In genomic region chr6:83421866-83422649, GRCm38 (mm10) we compare ENCODE assay signal across 9 mouse cellular contexts. TPM values are rescaled to one million over a fixed set of nuclear protein-coding genes. Genes with fewer than 3 reads are reported as not detected.
DNase-seq lines count a peak whose midpoint lies in the region; ATAC-seq lines count a peak whose summit lies in the region.
"Had no signal": no experiment of that assay in that cellular context is flagged by ENCODE, and none has a peak within 500 bp of the region (broad histone marks: within the 10 kb centered on the region; RNA-seq: fewer than 3 reads in every experiment).

No protein-coding gene starts in this region.

- H3K4me1 ChIP-seq in midbrain, embryonic 10.5 days = peaks cover 79% of the 10 kb centered on the region
- peaks cover 70% of the 10 kb centered on the region for H3K4me1 ChIP-seq in midbrain, embryonic 15.5 days
- peaks cover 53% of the 10 kb centered on the region for H3K4me1 ChIP-seq in hindbrain, embryonic 14.5 days (replicated peaks; ENCODE audit: control insufficient read depth, insufficient read depth, low read length)

- H3K4me3 ChIP-seq in midbrain, embryonic 10.5 days = no peak overlapping the region
- no peak overlapping the region for H3K4me3 ChIP-seq in midbrain, embryonic 15.5 days
- no peak overlapping the region for H3K4me3 ChIP-seq in hindbrain, embryonic 14.5 days (replicated peaks; ENCODE audit: low read length)
- H3K4me3 ChIP-seq: hindbrain, embryonic 15.5 days had no signal

- H3K4me2 ChIP-seq in midbrain, embryonic 15.5 days = no peak overlapping the region
- no peak overlapping the region for H3K4me2 ChIP-seq in hindbrain, embryonic 14.5 days (replicated peaks)
- H3K4me2 ChIP-seq: hindbrain, embryonic 15.5 days had no signal

- peaks cover 48% of the 10 kb centered on the region for H3K36me3 ChIP-seq in midbrain, embryonic 10.5 days
- no peaks in the 10 kb centered on the region for H3K36me3 ChIP-seq in midbrain, embryonic 15.5 days (replicated peaks)
- H3K36me3 ChIP-seq in hindbrain, embryonic 14.5 days (replicated peaks; ENCODE audit: control insufficient read depth, insufficient read depth) = peaks cover 6% of the 10 kb centered on the region; the same call in 1 of the 2 replicates
- H3K36me3 ChIP-seq: hindbrain, embryonic 15.5 days had no signal

- no peak for ATAC-seq in midbrain, embryonic 15.5 days (replicated peaks)
- no peak for ATAC-seq in hindbrain, embryonic 14.5 days (ENCODE audit: low FRiP score)
- ATAC-seq in erythroid progenitor cell, adult 5-6 weeks (replicated peaks; ENCODE audit: low FRiP score, poor library complexity, severe bottlenecking) = no peak

- peak overlapping the region; percentile 42 for H3K27ac ChIP-seq in midbrain, embryonic 10.5 days (replicated peaks)
- no peak overlapping the region for H3K27ac ChIP-seq in midbrain, embryonic 15.5 days
- H3K27ac ChIP-seq in hindbrain, embryonic 14.5 days = no peak overlapping the region
- H3K27ac ChIP-seq: hindbrain, embryonic 15.5 days had no signal

- WGBS in midbrain, embryonic 10.5 days = 25% methylated on average over 11 of the region's 11 CpGs
- WGBS in midbrain, embryonic 15.5 days = 21% methylated on average over 11 of the region's 11 CpGs
- whole genome bisulfite sequencing in hindbrain, embryonic 14.5 days = 20% methylated on average over 11 of the region's 11 CpGs

- H3K9ac ChIP-seq in midbrain, embryonic 15.5 days = no peak overlapping the region
- H3K9ac ChIP-seq in hindbrain, embryonic 14.5 days = no peak overlapping the region
- H3K9ac ChIP-seq: hindbrain, embryonic 15.5 days had no signal

- H3K9me3 ChIP-seq in midbrain, embryonic 10.5 days (replicated peaks) = no peaks in the 10 kb centered on the region
- H3K9me3 ChIP-seq in midbrain, embryonic 15.5 days = no peaks in the 10 kb centered on the region
- H3K9me3 ChIP-seq in hindbrain, embryonic 14.5 days (ENCODE audit: control insufficient read depth, low read length) = no peaks in the 10 kb centered on the region
- H3K9me3 ChIP-seq: hindbrain, embryonic 15.5 days had no signal

- DNase-seq in midbrain, embryonic 10.5 days (ENCODE audit: low spot score) = no peak
- DNase-seq in adrenal gland, postnatal 25 days = peak; percentile 72
- peak; percentile 89 to 92 for DNase-seq in kidney, adult 8-10 months
- DNase-seq in lung, postnatal 25 days (ENCODE audit: low spot score) = peak; percentile 79
- no peak for DNase-seq in hindbrain, embryonic 14.5 days (ENCODE audit: low spot score)
- no peak for DNase-seq in layer of hippocampus, adult 18-20 months (ENCODE audit: low spot score in 2 of 2)

- H3K27me3 ChIP-seq in midbrain, embryonic 10.5 days (ENCODE audit: low read depth, poor library complexity, severe bottlenecking) = no peaks in the 10 kb centered on the region
- H3K27me3 ChIP-seq in midbrain, embryonic 15.5 days (replicated peaks) = no peaks in the 10 kb centered on the region
- H3K27me3 ChIP-seq in hindbrain, embryonic 14.5 days (ENCODE audit: control insufficient read depth, insufficient read depth, low read length) = no peaks in the 10 kb centered on the region
- H3K27me3 ChIP-seq: hindbrain, embryonic 15.5 days had no signal

RNA-seq across cellular contexts. Expression of gene Tet3, which starts 36.8 kb away (rescaled TPM):
- polyA plus RNA-seq in midbrain, embryonic 10.5 days (2016; fragmentation: Nextera tagmentation; extraction: Ambion mirVana) = 45.1 and 51.0 TPM in 2 replicates
- polyA plus RNA-seq in midbrain, embryonic 15.5 days (2015; fragmentation: Nextera tagmentation; extraction: Ambion mirVana) = 60.9 and 76.8 TPM in 2 replicates
- total RNA-seq in adrenal gland, postnatal 25 days (2021) = 38.5 and 52.6 TPM in 2 replicates
- polyA plus RNA-seq in hindbrain, embryonic 14.5 days (2014; fragmentation: Nextera tagmentation; extraction: Ambion mirVana) = 43.6 and 52.2 TPM in 2 replicates
- total RNA-seq in erythroid progenitor cell, adult 5-6 weeks (2015; ENCODE audit: low replicate concordance) = 33.5 and 46.5 TPM in 2 replicates
- 28.2 and 32.9 TPM in 2 replicates for total RNA-seq in erythroid progenitor cell, adult 5-6 weeks (2017; ENCODE audit: low replicate concordance)
- 10 to 100 TPM; 53.2 to 58.7 TPM for total RNA-seq in layer of hippocampus, adult 18-20 months (2021)

Comparison
In these comparisons a context has a peak if more than half of its experiments do, and no peak if none do; other contexts are left out.
1. DNase-seq: peak in adrenal gland, postnatal 25 days (single experiment), kidney, adult 8-10 months (2 of 2) and lung, postnatal 25 days (single experiment); none in midbrain, embryonic 10.5 days (single experiment), hindbrain, embryonic 14.5 days (single experiment) and layer of hippocampus, adult 18-20 months (0 of 2).